ENCODE assay signal across 20 mouse cellular contexts in the genomic region with DNA sequence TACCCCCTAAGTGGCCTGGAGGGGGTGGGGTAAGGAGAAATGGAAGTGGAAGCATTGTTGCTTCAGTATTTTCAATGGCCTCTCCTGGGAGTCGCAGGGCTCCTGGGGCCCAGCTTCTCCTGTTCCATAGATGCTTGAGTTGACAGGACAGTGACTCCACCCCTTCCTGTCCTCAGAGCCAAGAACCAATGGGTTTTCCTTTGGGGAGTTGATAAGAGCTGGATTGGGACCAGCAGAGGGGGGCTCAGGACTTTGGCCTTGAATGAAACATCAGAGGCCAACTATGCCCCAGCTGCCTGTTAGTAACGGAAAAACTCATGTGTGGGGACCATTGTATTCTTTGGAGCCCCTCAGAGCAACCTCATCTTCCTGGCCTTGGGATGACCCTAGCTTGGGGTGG.
DNase-seq lines count a peak whose midpoint lies in the region; ATAC-seq and TF ChIP-seq lines count a peak whose summit lies in the region.
"Had no signal": no experiment of that assay in that cellular context is flagged by ENCODE, and none has a peak within 500 bp of the region (broad histone marks: within the 10 kb centered on the region; RNA-seq: fewer than 3 reads in every experiment).

No protein-coding gene starts in this region.

- intact Hi-C loops in heart, postnatal 25 days (cut with DNase I), result loop anchor here (1.0 to 5.0 kb wide), 2 partner anchors 125 to 148 kb away; a partner anchor contains a TSS

- no peak overlapping the region for H3K4me2 ChIP-seq in forebrain, embryonic 15.5 days (replicated peaks)
- no peak overlapping the region for H3K4me2 ChIP-seq in forebrain, postnatal 0 days (ENCODE audit: low read depth)
- no peak overlapping the region for H3K4me2 ChIP-seq in heart, embryonic 13.5 days
- H3K4me2 ChIP-seq: embryonic facial prominence, embryonic 12.5 days; hindbrain, embryonic 15.5 days had no signal

- H3K27me3 ChIP-seq in forebrain, embryonic 15.5 days, result peaks cover 38% of the 10 kb centered on the region
- no peaks in the 10 kb centered on the region for H3K27me3 ChIP-seq in forebrain, postnatal 0 days (ENCODE audit: insufficient read depth, low read length)
- H3K27me3 ChIP-seq in heart, embryonic 13.5 days (replicated peaks), result peaks cover 98% of the 10 kb centered on the region
- H3K27me3 ChIP-seq: CH12.LX had no signal

- ATAC-seq in forebrain, embryonic 15.5 days (replicated peaks), result no peak
- ATAC-seq in forebrain, postnatal 0 days, result no peak
- ATAC-seq in heart, embryonic 13.5 days (ENCODE audit: extremely low read depth, insufficient number of reproducible peaks, low FRiP score, low TSS enrichment), result no peak
- ATAC-seq: activated CD4-positive, CD25-positive, alpha-beta regulatory T cell, adult 4 months; forebrain, embryonic 16.5 days; intestine, embryonic 16.5 days; Patski had no signal

- H3K27ac ChIP-seq in forebrain, embryonic 15.5 days (replicated peaks), result peak overlapping the region; percentile 31; the same call in 1 of the 2 replicates
- H3K27ac ChIP-seq in forebrain, postnatal 0 days (ENCODE audit: low read depth, low read length), result no peak overlapping the region
- H3K27ac ChIP-seq in heart, embryonic 13.5 days (replicated peaks), result 0 out of 2 replicates have a peak overlapping the region, but pooled peaks have one; percentile 15
- H3K27ac ChIP-seq: embryonic facial prominence, embryonic 12.5 days; hindbrain, embryonic 15.5 days had no signal

- peaks cover 10% of the 10 kb centered on the region; the same call in 1 of the 2 replicates for H3K4me1 ChIP-seq in forebrain, embryonic 15.5 days
- H3K4me1 ChIP-seq in forebrain, postnatal 0 days (ENCODE audit: insufficient read depth), result no peaks in the 10 kb centered on the region
- H3K4me1 ChIP-seq in heart, embryonic 13.5 days, result peaks cover 9% of the 10 kb centered on the region

- no peak for TF ChIP-seq CTCF in forebrain, postnatal 0 days (IDR thresholded peaks at IDR 0.05; ENCODE audit: low read depth)

- H3K4me3 ChIP-seq in forebrain, embryonic 15.5 days, result no peak overlapping the region
- no peak overlapping the region for H3K4me3 ChIP-seq in forebrain, postnatal 0 days (ENCODE audit: low read depth, low read length)
- no peak overlapping the region for H3K4me3 ChIP-seq in heart, embryonic 13.5 days
- H3K4me3 ChIP-seq: embryonic facial prominence, embryonic 12.5 days; hindbrain, embryonic 15.5 days had no signal

- H3K9me3 ChIP-seq in forebrain, embryonic 15.5 days, result no peaks in the 10 kb centered on the region
- H3K9me3 ChIP-seq in forebrain, postnatal 0 days (ENCODE audit: low read length), result no peaks in the 10 kb centered on the region
- H3K9me3 ChIP-seq in heart, embryonic 13.5 days, result no peaks in the 10 kb centered on the region
- H3K9me3 ChIP-seq: embryonic facial prominence, embryonic 12.5 days; hindbrain, embryonic 15.5 days had no signal

- 44% methylated on average over 2 of the region's 2 CpGs for WGBS in forebrain, embryonic 15.5 days
- WGBS in forebrain, postnatal 0 days, result 56% methylated on average over 2 of the region's 2 CpGs
- WGBS in heart, embryonic 13.5 days, result 50% methylated on average over 2 of the region's 2 CpGs

- no peak overlapping the region for H3K9ac ChIP-seq in forebrain, embryonic 15.5 days (replicated peaks)
- no peak overlapping the region for H3K9ac ChIP-seq in forebrain, postnatal 0 days
- no peak overlapping the region for H3K9ac ChIP-seq in heart, embryonic 13.5 days
- H3K9ac ChIP-seq: embryonic facial prominence, embryonic 12.5 days; hindbrain, embryonic 15.5 days had no signal

- no peaks in the 10 kb centered on the region for H3K36me3 ChIP-seq in forebrain, embryonic 15.5 days
- H3K36me3 ChIP-seq in forebrain, postnatal 0 days (ENCODE audit: insufficient read depth), result no peaks in the 10 kb centered on the region
- no peaks in the 10 kb centered on the region for H3K36me3 ChIP-seq in heart, embryonic 13.5 days
- H3K36me3 ChIP-seq: embryonic facial prominence, embryonic 12.5 days; hindbrain, embryonic 15.5 days had no signal

- DNase-seq in forebrain, postnatal 0 days, result no peak
- DNase-seq in heart, postnatal 25 days (ENCODE audit: low spot score), result no peak
- DNase-seq in lung, postnatal 10 days, result peak; percentile 20
- no peak for DNase-seq in lung, adult 18-20 months
- DNase-seq in heart, postnatal 4 days, result peak; percentile 31
- DNase-seq: adrenal gland, postnatal 14 days; cerebellum, adult 11-12 months; cerebellum, adult 9-10 months; cerebellum, postnatal 25 days; gastrocnemius, postnatal 14 days; kidney, adult 2 months had no signal

Comparison
In these comparisons a context has a peak if more than half of its experiments do, and no peak if none do; other contexts are left out.
1. DNase-seq: peak in lung, postnatal 10 days (single experiment) and heart, postnatal 4 days (single experiment); none in forebrain, postnatal 0 days (single experiment), heart, postnatal 25 days (single experiment) and lung, adult 18-20 months (0 of 2).